Mouse (Mus musculus): ENCODE results near the gene Pold4. TPM values are rescaled to one million over a fixed set of nuclear protein-coding genes. Genes with fewer than 3 reads are reported as not detected.

Gene Pold4
- polyA plus RNA-seq, 1 experiment from 2014 or later: 87.8 TPM

GRCm38 (mm10) chr19:4261038-4261698 lies 29.5 kb downstream of the Pold4 start:
- H3K9ac ChIP-seq (ENCODE audit: low read depth, low read length): no peak overlapping the region; the same call in 1 of the 2 replicates
- 42% methylated on average over 8 of the region's 8 CpGs for WGBS
- no peaks in the 10 kb centered on the region for H3K9me3 ChIP-seq (ENCODE audit: control insufficient read depth)
- H3K27ac ChIP-seq (ENCODE audit: low read depth, low read length): no peak overlapping the region
- TF ChIP-seq CTCF (IDR thresholded peaks at IDR 0.05; ENCODE audit: low read depth): peak; percentile 48; the same call in 1 of the 2 replicates
- no peaks in the 10 kb centered on the region; the same call in none of the 2 replicates for H3K4me1 ChIP-seq (replicated peaks; ENCODE audit: control insufficient read depth, insufficient read depth, low read length)
- ATAC-seq: no peak
- no peaks in the 10 kb centered on the region for H3K27me3 ChIP-seq (replicated peaks; ENCODE audit: control insufficient read depth, insufficient read depth, low read length)
- H3K36me3 ChIP-seq (ENCODE audit: control insufficient read depth, insufficient read depth): peaks cover 23% of the 10 kb centered on the region; the same call in 1 of the 2 replicates
- no peak overlapping the region for H3K4me2 ChIP-seq (replicated peaks; ENCODE audit: low read depth)
- no peak overlapping the region for H3K4me3 ChIP-seq (ENCODE audit: low read depth, low read length)

GRCm38 (mm10) chr19:4262756-4263155 lies 31.1 kb downstream of the Pold4 start:
- H3K4me1 ChIP-seq (replicated peaks; ENCODE audit: control insufficient read depth, insufficient read depth, low read length): no peaks in the 10 kb centered on the region; the same call in none of the 2 replicates
- WGBS: 66% methylated on average over 6 of the region's 6 CpGs
- no peak overlapping the region for H3K4me2 ChIP-seq (replicated peaks; ENCODE audit: low read depth)
- peaks cover 27% of the 10 kb centered on the region; the same call in 1 of the 2 replicates for H3K36me3 ChIP-seq (ENCODE audit: control insufficient read depth, insufficient read depth)
- no peak for TF ChIP-seq CTCF (IDR thresholded peaks at IDR 0.05; ENCODE audit: low read depth)
- no peak for ATAC-seq
- H3K27me3 ChIP-seq (replicated peaks; ENCODE audit: control insufficient read depth, insufficient read depth, low read length): no peaks in the 10 kb centered on the region
- no peak overlapping the region for H3K9ac ChIP-seq (ENCODE audit: low read depth, low read length)
- H3K27ac ChIP-seq (ENCODE audit: low read depth, low read length): no peak overlapping the region
- H3K9me3 ChIP-seq (ENCODE audit: control insufficient read depth): no peaks in the 10 kb centered on the region
- H3K4me3 ChIP-seq (ENCODE audit: low read depth, low read length): no peak overlapping the region

GRCm38 (mm10) chr19:4263702-4264101 lies 32.0 kb downstream of the Pold4 start:
- WGBS: 64% methylated on average over 14 of the region's 14 CpGs
- Histone ChIP-seq H3K27me3 (replicated peaks; ENCODE audit: control insufficient read depth, insufficient read depth, low read length) (no peaks in the 10 kb centered on the region), H3K4me1 (replicated peaks; ENCODE audit: control insufficient read depth, insufficient read depth, low read length) (no peaks in the 10 kb centered on the region), H3K36me3 (ENCODE audit: control insufficient read depth, insufficient read depth) (peaks cover 27% of the 10 kb centered on the region; the same call in 1 of the 2 replicates), H3K9ac (ENCODE audit: low read depth, low read length) (no peak overlapping the region), H3K27ac (ENCODE audit: low read depth, low read length) (no peak overlapping the region), H3K4me2 (replicated peaks; ENCODE audit: low read depth) (no peak overlapping the region), H3K9me3 (ENCODE audit: control insufficient read depth) (no peaks in the 10 kb centered on the region), H3K4me3 (ENCODE audit: low read depth, low read length) (no peak overlapping the region)
- no peak for TF ChIP-seq CTCF (IDR thresholded peaks at IDR 0.05; ENCODE audit: low read depth)
- ATAC-seq: no peak

- Histone ChIP-seq H3K4me2 (replicated peaks; ENCODE audit: low read depth) (no peak overlapping the region), H3K4me1 (replicated peaks; ENCODE audit: control insufficient read depth, insufficient read depth, low read length) (no peaks in the 10 kb centered on the region), H3K9me3 (ENCODE audit: control insufficient read depth) (no peaks in the 10 kb centered on the region), H3K27me3 (replicated peaks; ENCODE audit: control insufficient read depth, insufficient read depth, low read length) (no peaks in the 10 kb centered on the region), H3K4me3 (ENCODE audit: low read depth, low read length) (no peak overlapping the region), H3K9ac (ENCODE audit: low read depth, low read length) (no peak overlapping the region), H3K27ac (ENCODE audit: low read depth, low read length) (no peak overlapping the region), H3K36me3 (ENCODE audit: control insufficient read depth, insufficient read depth) (peaks cover 27% of the 10 kb centered on the region; the same call in 1 of the 2 replicates)
- WGBS: 95% methylated on average over 6 of the region's 6 CpGs
- no peak for ATAC-seq
- TF ChIP-seq CTCF (IDR thresholded peaks at IDR 0.05; ENCODE audit: low read depth): no peak
Measured at GRCm38 (mm10) chr19:4264171-4264780, 32.6 kb downstream of the Pold4 start.

GRCm38 (mm10) chr19:4265956-4266355 lies 34.3 kb downstream of the Pold4 start:
- Histone ChIP-seq H3K4me2 (replicated peaks; ENCODE audit: low read depth) (no peak overlapping the region), H3K9ac (ENCODE audit: low read depth, low read length) (no peak overlapping the region), H3K27ac (ENCODE audit: low read depth, low read length) (no peak overlapping the region), H3K27me3 (replicated peaks; ENCODE audit: control insufficient read depth, insufficient read depth, low read length) (no peaks in the 10 kb centered on the region), H3K9me3 (ENCODE audit: control insufficient read depth) (no peaks in the 10 kb centered on the region), H3K36me3 (ENCODE audit: control insufficient read depth, insufficient read depth) (peaks cover 27% of the 10 kb centered on the region; the same call in 1 of the 2 replicates), H3K4me3 (ENCODE audit: low read depth, low read length) (no peak overlapping the region), H3K4me1 (replicated peaks; ENCODE audit: control insufficient read depth, insufficient read depth, low read length) (no peaks in the 10 kb centered on the region)
- ATAC-seq: no peak
- WGBS: 71% methylated on average over 4 of the region's 4 CpGs
- peak; percentile 31; the same call in 1 of the 2 replicates for TF ChIP-seq CTCF (IDR thresholded peaks at IDR 0.05; ENCODE audit: low read depth)

GRCm38 (mm10) chr19:4268566-4269361 lies 37.1 kb downstream of the Pold4 start, which contains the start of gene Ssh3:
Gene Ssh3, minus strand, starts transcription at chr19:4269180.
- no peak for TF ChIP-seq CTCF (IDR thresholded peaks at IDR 0.05; ENCODE audit: low read depth)
- Histone ChIP-seq H3K9me3 (ENCODE audit: control insufficient read depth) (no peaks in the 10 kb centered on the region), H3K9ac (ENCODE audit: low read depth, low read length) (peak within 1 kb of the TSS; percentile 70), H3K36me3 (ENCODE audit: control insufficient read depth, insufficient read depth) (peaks cover 23% of the 10 kb centered on the region; the same call in 1 of the 2 replicates), H3K4me3 (ENCODE audit: low read depth, low read length) (peak within 1 kb of the TSS; percentile 62), H3K4me2 (replicated peaks; ENCODE audit: low read depth) (peak within 1 kb of the TSS; percentile 77), H3K4me1 (replicated peaks; ENCODE audit: control insufficient read depth, insufficient read depth, low read length) (no peaks in the 10 kb centered on the region), H3K27ac (ENCODE audit: low read depth, low read length) (peak within 1 kb of the TSS; percentile 84), H3K27me3 (replicated peaks; ENCODE audit: control insufficient read depth, insufficient read depth, low read length) (no peaks in the 10 kb centered on the region)
- 6% methylated on average over 46 of the region's 46 CpGs for WGBS
- peak; percentile 96 for ATAC-seq

All from intestine, postnatal 0 days (tissue).